Mouse (Mus musculus): ENCODE measurements at regions not wholly inside any gene's neighbourhood (a gene's known extent, or its start where the extent isn't known, plus 50 kb on each side); places are given as distances from the start of the nearest gene placed in this dataset.
A peak's percentile ranks its signal among the peaks of the same experiment; 100 is the strongest.

- Histone ChIP-seq H3K9me3 (replicated peaks; ENCODE audit: insufficient read depth, low read length) (no peaks in the 10 kb centered on the region), H3K27ac (ENCODE audit: control insufficient read depth, low read depth, low read length) (no peak overlapping the region), H3K27me3 (ENCODE audit: control insufficient read depth in 1 of 2, insufficient read depth in 2 of 2, low read length in 2 of 2) (no peaks in the 10 kb centered on the region), H3K4me1 (ENCODE audit: control insufficient read depth in 1 of 2, insufficient read depth in 2 of 2, low read length in 2 of 2) (no peaks in the 10 kb centered on the region), H3K36me3 (ENCODE audit: control insufficient read depth in 1 of 2, insufficient read depth in 2 of 2, low read length in 2 of 2) (no peaks in the 10 kb centered on the region), H3K9ac (ENCODE audit: control insufficient read depth, low read depth, low read length, poor library complexity, severe bottlenecking) (no peak overlapping the region), H3K79me2 (ENCODE audit: control insufficient read depth, insufficient read depth, low read length, poor library complexity) (no peaks in the 10 kb centered on the region), H3K4me3 (ENCODE audit: control insufficient read depth in 1 of 2, insufficient read depth in 1 of 2, low read depth in 2 of 2, low read length in 2 of 2) (no peak overlapping the region)
- no peak for DNase-seq (ENCODE audit: low read depth, low spot score)
- TF ChIP-seq ZNF384 (IDR thresholded peaks at IDR 0.05; ENCODE audit: low read depth, low read length) (no peak), EP300 (IDR thresholded peaks at IDR 0.05; ENCODE audit: low read depth in 1 of 2, low read length in 2 of 2) (no peak), ZKSCAN1 (IDR thresholded peaks at IDR 0.05; ENCODE audit: low read depth, low read length) (no peak), SMC3 (IDR thresholded peaks at IDR 0.05; ENCODE audit: low read depth, low read length) (0 out of 2 replicates have a peak, but pooled peaks have one; percentile 5), MXI1 (IDR thresholded peaks at IDR 0.05; ENCODE audit: low read depth, low read length) (no peak)
Measured at GRCm38 (mm10) chr16:70644695-70645279, 331.0 kb downstream of the Gbe1 start.

GRCm38 (mm10) chr16:70654429-70655081, 340.8 kb downstream of the Gbe1 start:
- no peaks in the 10 kb centered on the region for H3K27me3 ChIP-seq (ENCODE audit: control insufficient read depth in 1 of 2, insufficient read depth in 2 of 2, low read length in 2 of 2)
- H3K79me2 ChIP-seq (ENCODE audit: control insufficient read depth, insufficient read depth, low read length, poor library complexity) = no peaks in the 10 kb centered on the region
- peak overlapping the region in 1 of 2 experiments; percentile 29; a peak in 1 of 4 replicates for H3K4me3 ChIP-seq (ENCODE audit: control insufficient read depth in 1 of 2, insufficient read depth in 1 of 2, low read depth in 2 of 2, low read length in 2 of 2)
- TF ChIP-seq ELF1 (IDR thresholded peaks at IDR 0.05; ENCODE audit: low read depth, low read length) (no peak), MEF2A (IDR thresholded peaks at IDR 0.05; ENCODE audit: extremely low read depth, insufficient replicate concordance, low read depth, low read length, poor library complexity, severe bottlenecking) (no peak), NELFE (IDR thresholded peaks at IDR 0.05; ENCODE audit: low read depth, low read length) (no peak), ZC3H11A (IDR thresholded peaks at IDR 0.05; ENCODE audit: low read depth, low read length) (peak; percentile 33; the same call in 1 of the 2 replicates), ZMIZ1 (IDR thresholded peaks at IDR 0.05; ENCODE audit: low read depth, low read length) (no peak), CHD2 (IDR thresholded peaks at IDR 0.05; ENCODE audit: low read length) (no peak), RAD21 (IDR thresholded peaks at IDR 0.05; ENCODE audit: low read depth, low read length) (peak; percentile 50), SMC3 (IDR thresholded peaks at IDR 0.05; ENCODE audit: low read depth, low read length) (0 out of 2 replicates have a peak, but pooled peaks have one; percentile 22), CTCF (IDR thresholded peaks at IDR 0.05 in 2 of 3, conservative IDR thresholded peaks at IDR 0.05 in 1 of 3; ENCODE audit: control insufficient read depth in 1 of 3, insufficient read depth in 1 of 3, low read depth in 2 of 3, low read length in 3 of 3, poor library complexity in 1 of 3, severe bottlenecking in 1 of 3) (peak in 1 of 3 experiments; percentile 31; a peak in 2 of 6 replicates), POLR2AphosphoS5 (IDR thresholded peaks at IDR 0.05; ENCODE audit: borderline replicate concordance, low read depth, low read length) (no peak), ETS1 (IDR thresholded peaks at IDR 0.05; ENCODE audit: low read depth, low read length) (no peak)
- H3K9ac ChIP-seq (ENCODE audit: control insufficient read depth, low read depth, low read length, poor library complexity, severe bottlenecking) = no peak overlapping the region
- no peak overlapping the region for H3K27ac ChIP-seq (ENCODE audit: control insufficient read depth, low read depth, low read length)
- H3K9me3 ChIP-seq (replicated peaks; ENCODE audit: insufficient read depth, low read length) = no peaks in the 10 kb centered on the region
- no peaks in the 10 kb centered on the region; a peak in 1 of 4 replicates for H3K36me3 ChIP-seq (ENCODE audit: control insufficient read depth in 1 of 2, insufficient read depth in 2 of 2, low read length in 2 of 2)
- peak; percentile 7 for DNase-seq (ENCODE audit: low read depth, low spot score)
- H3K4me1 ChIP-seq (ENCODE audit: control insufficient read depth in 1 of 2, insufficient read depth in 2 of 2, low read length in 2 of 2) = no peaks in the 10 kb centered on the region
